Mouse (Mus musculus): ENCODE measurements around the gene Gid4.

DNA sequence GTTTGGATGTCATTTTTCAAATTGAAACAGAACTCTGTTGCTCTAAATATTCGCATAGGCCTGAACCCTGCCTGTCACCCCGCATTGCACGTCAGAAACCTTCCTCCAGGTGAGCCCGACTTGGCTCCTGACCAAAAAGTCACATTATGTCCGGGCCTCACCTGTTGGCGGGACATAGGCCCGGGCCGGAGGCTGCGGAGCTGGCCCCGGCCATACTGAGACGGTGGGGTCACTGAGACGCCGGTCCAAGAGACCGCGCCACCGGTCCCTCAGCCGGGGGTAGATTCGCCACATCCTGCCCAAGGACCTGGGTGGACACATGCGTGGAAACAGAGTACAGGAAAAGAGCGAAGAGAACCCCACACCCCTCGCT, 369 bp upstream of the Gid4 start:
- TF ChIP-seq EP300 (optimal IDR thresholded peaks at IDR 0.05) (peak; percentile 2), CTCF (IDR thresholded peaks at IDR 0.05; ENCODE audit: low read depth) (no peak; the same call in 1 of the 2 replicates)
